Mouse (Mus musculus): ENCODE data around the gene Hmx2.

The Hmx2 gene

DNA sequence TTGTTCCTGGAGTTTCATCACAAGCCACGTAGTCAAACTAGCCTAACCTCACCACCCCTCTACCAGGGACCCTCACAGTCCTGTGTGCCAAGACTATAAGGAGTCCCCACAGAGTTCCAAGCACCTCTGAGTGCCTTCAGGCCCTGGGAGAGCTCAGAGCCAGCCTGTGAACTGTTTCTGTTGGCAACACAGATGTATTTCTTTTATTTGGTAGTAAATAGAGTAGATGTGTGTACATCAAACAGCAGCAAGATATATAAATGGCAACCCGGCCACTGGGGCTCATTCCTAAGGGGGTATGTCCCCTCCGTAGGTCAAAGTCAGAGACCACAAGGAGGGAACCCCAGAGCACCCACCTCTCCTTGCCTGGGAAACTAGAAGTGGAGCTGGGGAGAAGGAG is at the start of gene Hmx2:
TSS of gene Hmx2 (plus strand) at position 301 of the 400 bp plus-strand sequence.
- no peak for DNase-seq

DNA sequence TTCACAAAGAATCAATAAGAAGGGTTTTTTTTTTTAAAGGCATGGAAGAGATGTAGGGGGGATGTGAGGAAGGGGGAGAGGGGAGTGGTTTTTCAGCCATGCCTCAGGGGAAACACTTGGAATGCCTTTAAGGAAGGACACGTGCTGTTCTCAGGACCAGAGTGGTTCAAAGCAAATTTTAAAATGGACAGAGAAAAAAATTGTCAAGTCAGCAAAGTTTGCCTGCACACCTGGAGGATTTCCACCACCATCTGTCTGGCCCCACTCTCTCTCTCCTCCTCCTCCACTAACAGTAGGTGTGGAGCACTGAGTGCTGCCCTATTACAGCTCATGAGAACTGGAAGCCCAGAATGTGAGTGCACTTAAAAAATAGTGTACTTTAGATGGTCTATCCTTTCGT is 44.8 kb upstream of the Hmx2 start:
- no peak for DNase-seq

DNA sequence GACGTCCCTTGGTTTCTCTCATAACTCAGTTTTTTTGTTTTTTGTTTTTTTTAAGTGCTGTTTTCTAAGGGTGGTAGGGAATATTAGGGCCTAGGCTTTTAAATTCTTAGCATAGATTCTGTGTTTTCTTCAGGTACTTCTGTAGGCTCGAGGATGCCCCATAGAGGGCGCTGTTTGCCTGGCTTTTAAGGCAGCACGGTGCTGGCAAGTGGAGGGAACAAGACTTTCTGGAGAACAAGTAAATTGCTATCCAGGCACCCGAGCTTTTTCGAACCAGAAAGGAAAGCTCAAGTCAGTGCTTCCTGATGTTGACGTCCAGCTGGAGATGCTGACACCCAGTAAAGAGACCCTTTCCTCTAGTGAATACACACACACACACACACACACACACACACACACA is 8.6 kb upstream of the Hmx2 start:
- no peak for DNase-seq

DNA sequence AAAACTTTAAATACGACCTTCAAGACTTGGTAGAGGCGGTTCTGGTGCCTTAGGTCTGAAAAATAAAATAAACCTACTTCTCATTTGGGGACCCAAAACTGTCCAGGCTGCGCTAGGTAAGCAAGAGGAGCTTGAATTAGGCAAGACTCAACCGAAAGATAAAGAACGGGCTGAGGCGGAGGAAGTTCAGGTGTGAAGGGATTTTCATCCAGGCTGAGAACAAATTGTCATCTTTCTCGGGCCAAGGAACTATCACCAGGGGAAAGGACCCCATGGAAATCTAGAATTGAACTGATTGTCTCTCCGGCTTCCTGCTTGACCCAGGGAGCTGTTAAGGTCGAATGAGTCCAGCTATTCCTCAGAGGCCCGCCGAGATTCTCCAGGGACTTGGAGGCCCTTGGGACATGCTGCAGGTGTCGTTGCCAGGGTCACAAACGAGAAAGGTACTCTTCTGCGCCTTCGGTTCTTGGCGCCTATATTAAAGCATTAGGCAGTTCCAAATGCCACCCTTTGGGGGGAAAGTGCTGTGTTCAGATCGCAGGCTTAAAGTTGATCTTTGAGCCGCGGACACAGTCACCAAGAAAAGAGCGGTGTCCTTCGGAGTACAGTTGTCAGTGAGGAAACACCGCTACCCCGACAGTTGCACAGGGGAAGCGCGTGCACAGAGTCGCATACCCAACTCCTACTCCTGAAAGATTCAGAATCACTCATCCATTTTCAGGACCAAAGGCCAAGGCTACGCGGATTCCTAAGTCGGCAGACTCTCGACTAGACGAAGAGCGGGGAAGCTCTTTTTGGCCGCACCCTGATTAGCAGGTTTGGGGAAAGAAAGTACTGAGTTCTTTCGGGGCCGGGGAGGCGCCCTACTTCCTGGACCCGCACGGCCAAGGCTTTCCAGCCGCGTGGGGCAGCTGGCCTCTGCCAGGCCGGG is 7.1 kb upstream of the Hmx2 start:
- DNase-seq = no peak

DNA sequence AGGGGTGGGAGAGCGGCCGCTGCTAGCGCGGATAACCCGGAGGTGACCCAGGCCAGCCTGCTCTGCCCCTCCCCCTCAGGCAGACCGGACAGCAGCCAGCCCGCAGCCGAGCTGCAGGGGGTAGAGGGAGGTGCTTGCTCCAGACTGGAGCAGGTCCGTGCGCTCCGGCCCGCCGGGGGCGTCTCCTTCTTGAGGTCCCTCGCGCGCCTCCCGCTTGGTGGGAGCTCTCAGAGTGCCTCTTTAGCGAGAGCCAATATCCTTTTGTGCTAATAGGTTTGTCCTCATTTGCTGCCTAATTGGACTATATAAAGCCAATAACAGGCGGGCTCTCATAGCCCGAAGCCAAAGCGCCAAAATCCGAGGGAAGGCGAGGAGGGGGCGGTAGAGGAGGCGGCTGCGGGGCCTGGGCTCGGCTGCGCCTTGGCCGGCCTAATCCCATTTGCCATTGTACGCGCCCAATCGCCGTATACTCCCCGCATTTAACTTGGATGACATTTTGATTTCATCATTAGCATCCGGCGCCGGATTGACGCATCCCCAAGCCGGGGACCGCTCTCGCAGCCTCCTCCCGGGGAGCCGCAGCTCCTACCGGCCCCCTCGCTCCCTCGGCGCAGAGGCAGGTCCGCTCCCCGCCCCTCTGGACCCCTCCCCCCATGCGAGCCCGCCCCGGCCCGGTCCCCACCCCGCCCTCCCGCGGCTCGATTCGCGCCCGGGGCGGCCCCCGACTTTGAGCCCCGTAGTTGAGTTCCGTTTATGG is 6.3 kb upstream of the Hmx2 start, which contains the start of gene Hmx3:
TSS of gene Hmx3 (plus strand) at position 753 of the 757 bp plus-strand sequence.
- DNase-seq = no peak

DNA sequence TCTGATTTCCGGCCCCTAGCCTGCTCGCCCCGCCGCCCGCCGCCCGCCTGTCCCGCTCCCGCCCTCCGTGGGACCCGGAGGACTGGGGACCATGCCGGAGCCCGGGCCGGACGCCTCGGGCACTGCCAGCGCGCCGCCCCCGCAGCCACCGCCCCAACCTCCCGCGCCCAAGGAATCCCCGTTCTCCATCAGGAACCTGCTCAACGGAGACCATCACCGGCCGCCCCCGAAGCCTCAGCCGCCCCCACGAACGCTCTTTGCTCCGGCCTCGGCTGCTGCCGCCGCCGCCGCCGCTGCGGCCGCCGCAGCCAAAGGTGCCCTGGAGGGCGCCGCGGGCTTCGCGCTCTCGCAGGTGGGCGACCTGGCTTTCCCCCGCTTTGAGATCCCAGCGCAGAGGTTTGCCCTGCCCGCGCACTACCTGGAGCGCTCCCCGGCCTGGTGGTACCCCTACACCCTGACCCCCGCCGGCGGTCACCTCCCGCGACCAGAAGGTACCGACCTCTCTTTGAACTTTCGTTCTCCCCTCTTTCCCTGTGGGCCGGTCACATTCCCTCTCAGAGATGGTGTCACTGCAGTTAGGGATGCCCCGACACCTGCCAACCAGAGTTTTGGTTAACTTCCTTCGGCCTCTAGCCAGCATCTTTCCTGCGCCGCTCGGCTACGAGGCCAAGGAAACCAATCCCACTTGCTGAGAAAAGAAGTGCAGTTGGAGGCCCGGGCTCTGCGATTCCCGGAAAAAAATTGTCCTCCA is 5.5 kb upstream of the Hmx2 start:
- no peak for DNase-seq

DNA sequence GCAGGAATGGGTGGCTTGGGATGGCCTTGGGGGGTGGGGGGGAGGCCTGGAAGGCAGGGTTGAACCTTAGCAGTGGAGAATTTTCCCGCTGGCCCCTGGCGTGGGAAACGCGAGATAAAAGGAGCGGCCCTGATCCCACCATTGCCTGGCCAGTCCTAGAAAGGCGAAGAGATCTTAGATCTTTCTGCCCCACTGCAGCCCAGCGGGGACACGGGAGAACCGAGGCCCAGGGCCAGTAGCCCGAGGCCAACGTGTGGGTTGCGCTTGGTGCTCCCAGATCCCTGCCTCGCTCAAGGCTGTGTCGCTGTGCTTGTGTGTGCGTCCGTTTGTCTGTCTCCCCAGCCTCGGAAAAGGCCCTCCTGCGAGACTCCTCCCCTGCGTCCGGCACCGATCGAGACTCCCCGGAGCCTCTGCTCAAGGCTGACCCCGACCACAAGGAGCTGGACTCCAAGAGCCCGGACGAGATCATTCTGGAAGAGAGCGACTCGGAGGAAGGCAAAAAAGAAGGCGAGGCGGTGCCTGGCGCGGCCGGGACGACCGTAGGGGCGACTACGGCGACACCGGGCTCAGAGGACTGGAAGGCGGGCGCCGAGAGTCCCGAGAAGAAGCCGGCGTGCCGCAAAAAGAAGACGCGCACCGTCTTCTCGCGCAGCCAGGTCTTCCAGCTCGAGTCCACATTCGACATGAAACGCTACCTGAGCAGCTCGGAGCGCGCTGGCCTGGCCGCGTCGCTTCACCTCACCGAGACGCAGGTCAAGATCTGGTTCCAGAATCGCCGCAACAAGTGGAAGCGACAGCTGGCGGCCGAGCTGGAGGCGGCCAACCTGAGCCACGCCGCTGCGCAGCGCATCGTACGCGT is 4.7 kb upstream of the Hmx2 start:
- DNase-seq = no peak

DNA sequence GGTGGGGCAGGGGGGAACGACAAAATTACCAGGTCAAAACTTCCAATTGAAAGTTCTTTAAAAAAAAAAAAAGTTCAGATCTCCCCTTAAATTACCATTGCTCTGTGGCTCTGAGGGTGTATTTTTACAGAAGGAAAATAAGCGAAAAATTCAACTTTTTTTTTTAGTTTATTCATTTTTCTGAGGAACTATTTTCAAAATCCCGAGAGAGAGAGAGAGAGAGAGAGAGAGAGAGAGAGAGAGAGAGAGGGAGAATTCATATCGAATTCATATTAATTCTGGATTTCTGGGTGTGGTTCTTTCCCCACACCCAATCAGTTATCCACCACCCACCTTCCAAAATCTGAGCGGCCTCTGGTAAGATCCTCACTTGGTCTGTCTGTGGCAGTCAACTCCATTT is 3.7 kb upstream of the Hmx2 start:
- DNase-seq = no peak

DNA sequence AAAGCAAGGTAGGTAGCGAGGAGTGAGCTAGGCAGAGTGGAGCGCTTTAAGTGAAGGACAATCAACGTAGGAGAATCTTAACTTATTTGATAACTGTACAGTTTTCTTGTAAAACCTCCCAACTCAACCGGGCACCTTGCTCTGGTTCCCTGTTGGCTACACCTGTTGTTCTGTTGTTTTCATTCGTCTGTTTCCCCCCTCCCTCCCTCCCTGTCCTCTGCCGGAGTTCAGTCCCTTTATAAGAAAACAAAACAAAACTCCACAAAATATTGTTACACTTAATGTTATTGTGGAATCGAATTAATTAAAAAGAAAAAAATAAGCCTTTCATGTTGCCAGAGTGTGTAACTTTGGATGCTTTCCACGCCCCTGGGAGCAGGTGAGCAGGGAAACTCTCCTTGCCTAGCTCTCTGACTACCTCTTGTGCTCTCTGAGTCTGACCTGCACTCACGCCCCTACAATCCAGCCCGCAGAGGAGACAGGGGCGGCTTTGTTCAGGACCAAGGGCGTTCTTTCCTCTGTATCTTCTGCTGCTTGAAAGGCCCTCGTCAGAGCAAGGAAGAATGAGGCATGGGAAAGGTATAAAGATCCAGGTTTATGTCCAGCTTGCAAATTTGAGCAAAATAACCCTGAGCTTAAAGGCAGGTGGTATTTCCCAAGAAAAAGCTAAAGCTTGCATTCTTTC is 2.7 kb upstream of the Hmx2 start:
- DNase-seq = no peak

DNA sequence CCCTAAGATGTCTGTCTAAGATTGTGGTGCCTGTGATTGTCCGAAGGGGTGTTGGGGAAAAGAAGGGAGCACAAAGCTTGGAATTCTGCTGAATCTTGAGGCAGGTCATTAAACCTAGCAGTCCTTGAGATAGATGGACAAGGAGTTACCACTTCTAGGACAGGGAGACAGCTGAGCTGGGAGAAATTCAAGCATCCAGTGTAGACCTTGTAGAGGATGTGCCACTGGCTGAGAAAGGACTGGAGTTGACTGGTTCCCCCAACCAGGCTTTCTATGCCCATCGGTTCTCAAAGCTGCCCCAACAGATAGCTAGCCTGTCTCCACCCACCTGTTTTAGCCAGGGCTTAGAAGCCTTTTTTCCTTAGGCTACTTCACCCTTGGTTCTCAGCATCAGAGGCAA is 2.1 kb upstream of the Hmx2 start:
- DNase-seq = no peak

DNA sequence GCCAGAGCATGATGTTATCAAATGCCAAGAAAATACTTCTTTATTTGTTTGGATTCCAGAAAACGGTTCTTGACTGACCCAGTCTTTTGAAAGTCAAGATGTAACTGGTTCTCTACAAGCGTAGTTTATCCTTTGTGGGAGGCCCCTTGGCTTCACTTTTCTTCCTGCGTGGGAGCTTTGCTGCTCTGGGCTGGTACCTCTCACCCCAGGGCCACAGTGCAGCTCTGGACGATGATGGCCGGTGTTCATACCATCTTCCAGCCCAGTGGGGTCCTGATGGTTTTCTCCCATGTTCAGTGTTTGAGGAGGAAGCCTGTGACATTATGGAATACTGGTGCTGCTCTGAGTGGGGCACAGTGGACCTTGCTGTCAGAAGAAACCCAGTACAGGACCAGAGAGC is 1.1 kb upstream of the Hmx2 start:
- no peak for DNase-seq

DNA sequence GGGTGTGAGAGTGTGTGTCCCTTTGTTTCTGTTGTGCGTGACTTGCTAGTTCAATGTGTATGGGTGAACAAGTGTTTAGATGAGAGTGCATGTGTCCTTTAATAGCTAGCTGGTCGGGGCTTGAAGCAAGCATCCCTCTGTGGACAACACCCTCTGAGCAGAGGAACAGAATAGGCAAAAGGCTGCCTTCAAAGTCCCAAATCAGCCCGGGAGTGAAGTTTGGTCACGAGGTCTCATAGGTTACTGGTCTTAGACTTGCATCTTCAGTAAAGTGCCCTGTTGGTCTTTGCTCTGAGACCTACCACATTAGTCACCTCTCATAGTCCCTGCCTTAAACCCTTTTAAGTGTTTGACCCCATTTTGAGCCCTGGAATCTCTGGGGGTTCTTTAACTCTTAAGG is 2.9 kb downstream of the Hmx2 start:
- no peak for DNase-seq

DNA sequence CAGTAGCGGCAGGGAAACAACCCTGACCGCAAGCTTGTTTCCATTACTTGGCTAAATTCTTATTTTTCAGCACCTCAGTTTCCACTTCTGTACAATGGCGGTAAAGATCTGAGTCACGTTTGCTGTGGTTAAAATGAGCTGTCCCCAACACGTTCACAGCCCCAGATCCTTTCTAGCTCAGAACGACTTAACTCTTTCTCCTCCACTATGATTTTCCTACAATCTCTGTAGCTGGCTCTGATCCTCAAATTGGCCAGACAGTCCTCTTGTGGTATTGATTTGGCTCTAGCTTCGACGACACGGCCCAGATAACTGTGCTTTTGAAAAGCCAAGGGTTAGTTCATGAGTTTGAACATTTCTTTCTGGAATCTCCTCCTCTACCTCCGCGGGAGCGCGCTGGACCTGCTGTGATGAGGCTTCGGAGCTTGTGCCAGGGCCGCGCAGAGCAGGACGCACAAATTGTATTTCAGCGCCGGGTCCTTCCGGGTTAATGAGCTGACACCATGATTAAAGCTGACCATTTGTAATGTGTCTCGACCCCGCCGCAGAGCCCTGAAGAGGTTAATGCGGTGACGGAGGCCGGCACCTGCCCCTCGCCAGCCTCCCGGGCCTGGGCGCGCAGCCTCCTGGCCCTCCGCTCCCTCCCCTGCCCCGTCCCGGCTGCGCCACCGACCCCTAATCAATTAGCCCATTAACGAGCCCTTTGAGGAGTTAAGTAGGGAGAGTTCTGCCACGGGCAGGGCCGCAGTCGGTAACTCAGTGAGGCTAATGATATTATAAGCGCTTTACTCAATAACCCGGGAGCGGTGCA is 3.6 kb downstream of the Hmx2 start:
- no peak for DNase-seq

DNA sequence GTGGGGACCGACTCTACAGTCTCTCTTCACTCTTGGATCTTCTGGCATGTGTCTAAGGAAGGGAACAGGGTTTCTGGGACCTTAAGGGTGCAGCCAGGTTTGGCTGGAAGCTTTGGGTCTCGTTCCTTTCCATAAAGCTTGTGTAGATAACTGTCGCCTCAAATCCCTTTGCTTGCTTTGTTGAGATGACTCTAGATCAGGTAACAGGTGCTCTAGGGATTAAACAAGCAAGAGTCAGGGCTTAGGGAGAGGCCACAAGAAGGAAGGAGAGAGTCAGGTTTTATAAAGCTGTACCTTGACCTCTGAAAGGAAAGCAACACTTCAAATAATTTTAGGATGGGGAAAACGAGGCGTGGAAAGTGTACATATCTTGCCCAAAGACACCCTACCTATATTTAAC is 4.2 kb downstream of the Hmx2 start:
- no peak for DNase-seq

DNA sequence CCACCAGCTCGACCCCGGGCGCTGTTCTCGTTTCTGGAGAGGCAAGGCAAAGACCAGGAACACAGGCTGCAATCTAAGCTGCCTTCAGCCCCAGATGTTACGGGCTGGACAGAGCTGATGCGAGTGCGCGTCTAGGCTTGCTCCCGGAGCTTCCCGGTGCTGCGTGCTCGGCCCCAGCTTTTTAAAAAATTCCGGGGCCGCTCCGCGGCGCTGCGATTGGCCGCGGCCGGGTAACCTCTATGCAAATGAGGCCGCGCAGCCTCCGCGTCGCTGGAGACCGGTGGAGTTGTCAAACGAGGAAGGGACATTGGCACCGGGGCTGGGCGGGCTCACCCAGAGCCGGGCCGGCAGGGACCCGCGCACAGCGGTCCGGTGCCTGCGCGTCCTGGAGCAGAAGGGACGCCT is 5.2 kb downstream of the Hmx2 start:
- no peak for DNase-seq

DNA sequence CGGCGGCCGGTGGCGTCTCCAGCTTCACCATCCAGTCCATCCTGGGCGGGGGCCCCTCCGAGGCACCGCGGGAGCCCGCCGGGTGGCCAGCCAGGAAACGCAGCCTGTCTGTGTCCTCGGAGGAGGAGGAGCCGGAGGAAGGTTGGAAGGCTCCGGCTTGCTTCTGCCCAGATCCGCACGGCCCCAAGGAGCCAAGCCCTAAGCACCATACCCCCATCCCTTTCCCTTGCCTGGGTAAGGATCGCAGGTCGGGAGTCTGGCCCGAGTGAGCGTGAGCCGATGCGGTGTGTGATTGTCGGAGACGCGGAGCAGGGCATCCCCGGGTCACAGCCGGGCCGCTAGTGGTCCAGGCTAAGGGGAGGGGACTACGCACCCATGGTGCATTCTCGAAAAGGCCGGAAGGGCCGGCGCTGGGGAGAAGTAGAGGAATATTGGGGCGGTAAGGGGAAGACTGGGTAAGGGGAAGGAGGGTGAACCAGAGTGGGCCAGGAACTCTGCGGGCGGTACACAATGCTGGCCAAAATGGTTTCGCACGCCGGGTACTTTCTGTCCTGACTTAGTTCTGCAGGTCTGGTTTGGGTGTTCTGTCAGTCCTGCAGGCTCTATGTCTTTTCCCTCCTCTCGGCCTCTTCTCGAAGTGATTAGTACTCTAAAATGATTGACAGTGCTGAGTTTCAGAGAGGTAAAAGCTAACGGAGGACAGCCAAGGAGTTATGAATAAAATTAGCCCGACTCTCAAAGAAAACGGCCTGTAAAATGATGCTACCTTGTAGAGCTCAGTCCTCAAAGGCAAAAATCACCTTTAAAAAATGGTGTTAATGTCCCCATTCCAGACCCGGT is 6.0 kb downstream of the Hmx2 start:
- DNase-seq = no peak

DNA sequence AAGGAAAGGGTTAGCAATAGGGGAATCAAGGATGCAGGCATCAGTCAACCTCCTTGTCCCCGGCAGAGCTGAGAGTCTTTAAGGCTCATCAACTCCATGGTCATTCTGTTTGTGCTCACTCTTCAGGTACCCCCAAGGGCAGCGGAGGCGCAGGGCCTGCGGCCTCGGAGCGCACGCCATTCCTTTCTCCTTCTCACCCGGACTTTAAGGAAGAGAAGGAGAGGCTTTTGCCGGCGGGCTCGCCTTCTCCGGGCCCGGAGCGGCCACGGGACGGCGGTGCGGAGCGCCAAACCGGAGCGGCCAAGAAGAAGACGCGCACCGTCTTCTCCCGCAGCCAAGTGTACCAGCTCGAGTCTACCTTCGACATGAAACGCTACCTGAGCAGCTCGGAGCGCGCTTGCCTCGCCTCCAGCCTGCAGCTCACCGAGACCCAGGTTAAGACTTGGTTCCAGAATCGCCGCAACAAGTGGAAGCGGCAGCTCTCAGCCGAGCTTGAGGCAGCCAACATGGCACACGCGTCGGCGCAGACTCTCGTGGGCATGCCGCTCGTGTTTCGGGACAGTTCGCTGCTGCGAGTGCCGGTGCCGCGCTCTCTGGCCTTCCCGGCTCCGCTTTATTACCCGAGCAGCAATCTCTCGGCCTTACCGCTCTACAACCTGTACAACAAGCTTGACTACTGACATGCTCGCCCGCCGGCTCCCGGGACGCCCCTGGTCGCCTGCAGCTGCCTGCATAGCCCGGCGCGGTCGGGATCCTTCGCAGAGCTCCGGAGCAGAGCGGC is 6.9 kb downstream of the Hmx2 start:
- no peak for DNase-seq

DNA sequence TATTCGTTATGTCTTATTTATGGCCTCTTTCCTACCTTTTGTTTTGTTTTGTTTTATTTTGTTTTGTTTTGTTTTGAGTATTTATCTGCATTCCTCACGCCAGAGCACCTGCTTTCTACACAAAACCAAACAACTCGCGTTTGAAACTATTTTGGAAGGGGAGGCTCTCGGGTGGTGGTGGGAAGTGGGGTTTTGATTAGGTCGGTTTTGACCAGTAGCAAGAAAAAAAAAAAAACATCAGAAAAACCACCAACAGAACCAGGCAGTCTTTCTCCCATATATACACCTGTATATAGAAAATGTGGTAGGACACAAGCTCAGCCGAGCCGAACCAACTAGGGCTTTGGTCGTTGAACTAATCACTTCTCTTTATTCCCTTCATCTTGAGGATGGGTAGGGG is 7.5 kb downstream of the Hmx2 start:
- DNase-seq = no peak
